18 mouse cellular contexts compared by ENCODE assay signal in the genomic region with DNA sequence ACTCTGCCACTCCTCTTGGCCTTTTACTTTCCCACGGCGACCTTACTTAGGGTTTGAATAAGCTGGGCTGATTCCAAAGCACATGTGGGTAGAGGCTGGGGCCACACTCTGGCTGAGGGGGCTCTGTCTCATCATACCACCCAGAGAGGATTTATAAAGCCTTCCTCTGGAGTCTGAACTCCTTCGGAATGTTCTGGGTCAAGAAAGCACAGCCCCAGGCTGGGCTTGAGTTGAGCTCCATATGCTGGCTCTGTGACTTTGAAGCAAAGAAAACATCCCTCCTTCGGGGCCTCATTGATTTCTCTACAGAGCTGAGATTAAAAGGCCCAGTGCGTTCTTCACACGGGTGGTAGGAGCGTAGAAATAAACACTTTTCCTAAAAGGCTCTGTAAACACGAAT.
DNase-seq lines count a peak whose midpoint lies in the region; ATAC-seq lines count a peak whose summit lies in the region.
"Had no signal": no experiment of that assay in that cellular context is flagged by ENCODE, and none has a peak within 500 bp of the region (broad histone marks: within the 10 kb centered on the region; RNA-seq: fewer than 3 reads in every experiment).

No protein-coding gene starts in this region.

- H3K9me3 ChIP-seq in kidney, embryonic 15.5 days (replicated peaks), result no peaks in the 10 kb centered on the region
- H3K9me3 ChIP-seq in midbrain, embryonic 10.5 days (replicated peaks), result no peaks in the 10 kb centered on the region
- H3K9me3 ChIP-seq in midbrain, embryonic 16.5 days (replicated peaks; ENCODE audit: control insufficient read depth, low read length, poor library complexity, severe bottlenecking), result no peaks in the 10 kb centered on the region
- no peaks in the 10 kb centered on the region for H3K9me3 ChIP-seq in limb, embryonic 12.5 days
- H3K9me3 ChIP-seq: embryonic facial prominence, embryonic 12.5 days; heart, embryonic 13.5 days; midbrain, embryonic 12.5 days had no signal

- no peak overlapping the region for H3K4me2 ChIP-seq in kidney, embryonic 15.5 days
- H3K4me2 ChIP-seq in midbrain, embryonic 16.5 days (ENCODE audit: low read length), result no peak overlapping the region
- no peak overlapping the region for H3K4me2 ChIP-seq in limb, embryonic 12.5 days
- H3K4me2 ChIP-seq: embryonic facial prominence, embryonic 12.5 days; heart, embryonic 13.5 days; liver, embryonic 11.5 days; midbrain, embryonic 12.5 days had no signal

- no peak for DNase-seq in kidney, adult 11 months
- peak; percentile 33 for DNase-seq in midbrain, embryonic 10.5 days (ENCODE audit: low spot score)
- DNase-seq in retina, postnatal 1 day, result no peak
- DNase-seq in cerebellum, adult 11 months, result no peak
- DNase-seq: cerebellum, postnatal 10 days; gastrocnemius, adult 2 months; kidney, postnatal 36 days; lung, postnatal 4 days had no signal

- WGBS in kidney, embryonic 15.5 days, result 25% methylated on average over 8 of the region's 8 CpGs
- WGBS in midbrain, embryonic 10.5 days, result 40% methylated on average over 8 of the region's 8 CpGs
- WGBS in midbrain, embryonic 16.5 days, result 28% methylated on average over 8 of the region's 8 CpGs
- 14% methylated on average over 8 of the region's 8 CpGs for WGBS in limb, embryonic 12.5 days

- H3K27ac ChIP-seq in kidney, embryonic 15.5 days, result peak overlapping the region; percentile 79
- H3K27ac ChIP-seq in midbrain, embryonic 10.5 days (replicated peaks), result no peak overlapping the region; the same call in 1 of the 2 replicates
- H3K27ac ChIP-seq in midbrain, embryonic 16.5 days (ENCODE audit: low read length), result no peak overlapping the region
- H3K27ac ChIP-seq in limb, embryonic 12.5 days, result 0 out of 2 replicates have a peak overlapping the region, but pooled peaks have one; percentile 29
- H3K27ac ChIP-seq: embryonic facial prominence, embryonic 12.5 days; gastrocnemius, adult 2 months; heart, embryonic 13.5 days; midbrain, embryonic 12.5 days had no signal

- no peaks in the 10 kb centered on the region for H3K36me3 ChIP-seq in kidney, embryonic 15.5 days
- H3K36me3 ChIP-seq in midbrain, embryonic 10.5 days, result no peaks in the 10 kb centered on the region
- no peaks in the 10 kb centered on the region for H3K36me3 ChIP-seq in midbrain, embryonic 16.5 days (ENCODE audit: control insufficient read depth, insufficient read depth, low read length)
- H3K36me3 ChIP-seq in limb, embryonic 12.5 days, result no peaks in the 10 kb centered on the region
- H3K36me3 ChIP-seq: embryonic facial prominence, embryonic 12.5 days; heart, embryonic 13.5 days; midbrain, embryonic 12.5 days had no signal

- peak; percentile 58; the same call in 1 of the 2 replicates for ATAC-seq in kidney, embryonic 15.5 days (replicated peaks; ENCODE audit: low FRiP score)
- ATAC-seq in midbrain, embryonic 16.5 days, result no peak
- ATAC-seq in limb, embryonic 12.5 days (ENCODE audit: insufficient number of reproducible peaks, insufficient read depth, low FRiP score, low TSS enrichment, low read depth), result no peak
- ATAC-seq: activated CD4-positive, CD25-positive, alpha-beta regulatory T cell, adult 4 months; inflammation-experienced regulatory T-cells, adult 6 months; Patski had no signal

- no peak overlapping the region for H3K4me3 ChIP-seq in kidney, embryonic 15.5 days (replicated peaks)
- H3K4me3 ChIP-seq in midbrain, embryonic 10.5 days, result no peak overlapping the region
- no peak overlapping the region for H3K4me3 ChIP-seq in midbrain, embryonic 16.5 days (ENCODE audit: low read depth, low read length)
- no peak overlapping the region for H3K4me3 ChIP-seq in limb, embryonic 12.5 days (replicated peaks)
- H3K4me3 ChIP-seq: embryonic facial prominence, embryonic 12.5 days; gastrocnemius, adult 2 months; heart, embryonic 13.5 days; midbrain, embryonic 12.5 days had no signal

- peaks cover 30% of the 10 kb centered on the region; the same call in 1 of the 2 replicates for H3K27me3 ChIP-seq in kidney, embryonic 15.5 days
- H3K27me3 ChIP-seq in midbrain, embryonic 10.5 days (ENCODE audit: low read depth, poor library complexity, severe bottlenecking), result peaks cover 76% of the 10 kb centered on the region
- no peaks in the 10 kb centered on the region for H3K27me3 ChIP-seq in midbrain, embryonic 16.5 days (ENCODE audit: control insufficient read depth, insufficient read depth, low read depth, low read length)
- peaks cover 13% of the 10 kb centered on the region; the same call in 1 of the 2 replicates for H3K27me3 ChIP-seq in limb, embryonic 12.5 days
- H3K27me3 ChIP-seq: Patski had no signal

- H3K4me1 ChIP-seq in kidney, embryonic 15.5 days, result peaks cover 23% of the 10 kb centered on the region
- H3K4me1 ChIP-seq in midbrain, embryonic 10.5 days, result peaks cover 37% of the 10 kb centered on the region
- peaks cover 12% of the 10 kb centered on the region; the same call in 1 of the 2 replicates for H3K4me1 ChIP-seq in midbrain, embryonic 16.5 days (ENCODE audit: control insufficient read depth, insufficient read depth, low read length)
- H3K4me1 ChIP-seq in limb, embryonic 12.5 days (replicated peaks), result peaks cover 23% of the 10 kb centered on the region

- H3K9ac ChIP-seq in kidney, embryonic 15.5 days, result no peak overlapping the region
- H3K9ac ChIP-seq in midbrain, embryonic 16.5 days (ENCODE audit: low read depth, low read length), result no peak overlapping the region
- H3K9ac ChIP-seq in limb, embryonic 12.5 days (replicated peaks), result no peak overlapping the region
- H3K9ac ChIP-seq: embryonic facial prominence, embryonic 12.5 days; heart, embryonic 13.5 days; midbrain, embryonic 12.5 days had no signal

Comparison
In these comparisons a context has a peak if more than half of its experiments do, and no peak if none do; other contexts are left out.
1. H3K27ac ChIP-seq: peak in kidney, embryonic 15.5 days (single experiment) and limb, embryonic 12.5 days (single experiment); none in midbrain, embryonic 10.5 days (single experiment) and midbrain, embryonic 16.5 days (single experiment).